Mouse (Mus musculus): Measurements from ENCODE around the gene Mdm2. TPM values are rescaled to one million over a fixed set of nuclear protein-coding genes. Genes with fewer than 3 reads are reported as not detected.

Mdm2 gene
- total and polyA plus RNA-seq, 3 experiments: 79.8 to 136 (median 112) TPM

DNA sequence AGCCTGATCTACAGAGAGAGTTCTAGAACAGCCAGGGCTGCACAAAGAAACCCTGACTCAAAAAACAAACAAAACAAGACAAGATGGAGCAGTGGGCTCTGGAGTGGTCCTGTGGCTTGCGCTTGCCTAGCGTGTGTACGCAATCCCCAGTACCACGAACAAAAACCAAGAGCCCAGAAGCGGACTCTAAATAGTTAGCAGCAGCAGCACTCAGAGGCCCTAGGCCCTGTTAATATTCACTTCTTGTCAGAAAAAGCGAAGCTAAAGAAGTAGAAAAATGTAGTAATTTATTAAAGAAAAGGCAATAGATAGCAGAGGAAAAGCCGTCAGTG is 44.0 kb upstream of the Mdm2 start:
- H3K27me3 ChIP-seq (replicated peaks): no peaks in the 10 kb centered on the region
- no peak overlapping the region for H3K27ac ChIP-seq (ENCODE audit: insufficient read depth, low read depth)
- dilution Hi-C loops (cut with MboI; ENCODE audit: extremely low pct_ligation_motif_present, extremely low pct_unique_long_range_greater_than_20kb, low sequenced_read_pairs): no loop called here
- H3K4me2 ChIP-seq (ENCODE audit: insufficient read depth, low read depth, poor library complexity, severe bottlenecking): no peak overlapping the region
- in situ Hi-C loops (cut with MboI; ENCODE audit: low pct_ligation_motif_present, low pct_unique_long_range_greater_than_20kb, low sequenced_read_pairs): no loop called here
- H3K9me3 ChIP-seq (replicated peaks; ENCODE audit: low read length): peaks cover 22% of the 10 kb centered on the region
- H3K4me1 ChIP-seq (ENCODE audit: control insufficient read depth in 1 of 2, insufficient read depth in 2 of 2): no peaks in the 10 kb centered on the region
- no peak overlapping the region for H3K9ac ChIP-seq (ENCODE audit: insufficient read depth, low read depth)
- H3K36me3 ChIP-seq (replicated peaks in 1 of 2; ENCODE audit: control insufficient read depth in 1 of 2, insufficient read depth in 1 of 2, low read length in 1 of 2): peaks cover 62 to 87% of the 10 kb centered on the region in 2 experiments
- TF ChIP-seq KAT2A (IDR thresholded peaks at IDR 0.05; ENCODE audit: insufficient replicate concordance, low read length) (no peak), ETS1 (conservative IDR thresholded peaks at IDR 0.05; ENCODE audit: low read depth, low read length) (no peak), ZKSCAN1 (IDR thresholded peaks at IDR 0.05; ENCODE audit: borderline replicate concordance, low read depth, low read length) (no peak), NELFE (IDR thresholded peaks at IDR 0.05; ENCODE audit: low read depth, low read length) (no peak), RCOR1 (conservative IDR thresholded peaks at IDR 0.05; ENCODE audit: low read depth, low read length) (no peak), HCFC1 (IDR thresholded peaks at IDR 0.05; ENCODE audit: low read depth, low read length) (no peak), IRF4 (IDR thresholded peaks at IDR 0.05; ENCODE audit: low read depth, low read length) (no peak), USF1 (IDR thresholded peaks at IDR 0.05; ENCODE audit: low read depth, low read length) (no peak), JUND (conservative IDR thresholded peaks at IDR 0.05; ENCODE audit: low read depth, low read length) (no peak), ZC3H11A (IDR thresholded peaks at IDR 0.05; ENCODE audit: low read depth, low read length) (no peak), CHD1 (IDR thresholded peaks at IDR 0.05; ENCODE audit: low read depth, low read length) (no peak), SIN3A (IDR thresholded peaks at IDR 0.05; ENCODE audit: low read length) (no peak), RAD21 (IDR thresholded peaks at IDR 0.05; ENCODE audit: low read depth, low read length) (no peak), MAFK (IDR thresholded peaks at IDR 0.05; ENCODE audit: insufficient replicate concordance, low read length) (no peak)
- no peaks in the 10 kb centered on the region for H3K79me2 ChIP-seq (replicated peaks; ENCODE audit: control insufficient read depth, extremely low read depth, insufficient read depth, poor library complexity, severe bottlenecking)
- DNase-seq (ENCODE audit: extremely low read depth): no peak
- no peak overlapping the region for H3K4me3 ChIP-seq (replicated peaks in 1 of 3; ENCODE audit: low read depth in 2 of 3, low read length in 2 of 3, poor library complexity in 1 of 3)

DNA sequence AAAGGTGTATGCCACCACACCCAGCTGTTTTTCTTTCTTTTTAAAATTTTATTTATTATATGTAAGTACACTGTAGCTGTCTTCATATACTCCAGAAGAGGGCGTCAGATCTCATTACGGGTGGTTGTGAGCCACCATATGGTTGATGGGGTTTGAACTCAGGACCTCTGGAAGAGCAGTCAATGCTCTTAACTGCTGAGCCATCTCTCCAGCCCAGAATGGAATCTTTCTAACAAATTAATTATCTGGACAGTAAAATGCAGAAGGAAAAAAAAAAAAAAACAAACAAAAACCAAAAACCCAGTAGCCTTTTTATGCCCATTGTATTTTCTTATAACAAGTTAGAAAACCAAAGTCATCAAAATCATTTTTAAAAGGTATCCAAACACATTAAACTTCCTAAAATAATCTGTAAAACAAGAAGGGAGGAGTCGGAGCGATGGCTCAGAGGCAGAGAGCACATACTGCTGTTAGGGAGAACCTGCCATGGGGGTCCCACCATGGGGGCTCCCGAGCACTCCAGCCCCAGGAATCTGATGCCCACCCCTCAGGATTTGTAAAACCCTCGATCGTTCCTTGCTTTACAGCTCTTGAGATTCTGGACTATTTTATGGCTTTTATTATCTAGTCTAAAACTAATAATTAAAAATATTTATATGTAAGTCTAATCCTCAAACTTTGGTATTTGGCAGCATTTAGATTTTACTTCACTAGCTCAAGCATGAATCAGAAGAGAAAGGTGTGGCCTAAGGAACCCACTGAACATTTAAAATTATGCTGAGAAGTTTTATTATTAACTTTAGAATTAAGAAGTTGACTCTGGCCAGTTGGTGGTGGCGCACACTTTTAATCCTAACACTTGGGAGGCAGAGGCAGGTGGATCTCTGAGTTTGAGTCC is 43.4 kb upstream of the Mdm2 start:
- no peak overlapping the region for H3K9ac ChIP-seq (ENCODE audit: insufficient read depth, low read depth)
- H3K79me2 ChIP-seq (replicated peaks; ENCODE audit: control insufficient read depth, extremely low read depth, insufficient read depth, poor library complexity, severe bottlenecking): no peaks in the 10 kb centered on the region
- peaks cover 64 to 86% of the 10 kb centered on the region in 2 experiments for H3K36me3 ChIP-seq (replicated peaks in 1 of 2; ENCODE audit: control insufficient read depth in 1 of 2, insufficient read depth in 1 of 2, low read length in 1 of 2)
- no peak for DNase-seq (ENCODE audit: extremely low read depth)
- H3K9me3 ChIP-seq (replicated peaks; ENCODE audit: low read length): peaks cover 28% of the 10 kb centered on the region
- H3K27ac ChIP-seq (ENCODE audit: insufficient read depth, low read depth): no peak overlapping the region
- no peak for TF ChIP-seq CHD2 (IDR thresholded peaks at IDR 0.05; ENCODE audit: low read length)
- no peak for TF ChIP-seq NELFE (IDR thresholded peaks at IDR 0.05; ENCODE audit: low read depth, low read length)
- TF ChIP-seq RCOR1 (conservative IDR thresholded peaks at IDR 0.05; ENCODE audit: low read depth, low read length): no peak
- no peak for TF ChIP-seq ZKSCAN1 (IDR thresholded peaks at IDR 0.05; ENCODE audit: borderline replicate concordance, low read depth, low read length)
- TF ChIP-seq MXI1 (IDR thresholded peaks at IDR 0.05; ENCODE audit: low read depth, low read length): no peak
- no peaks in the 10 kb centered on the region for H3K4me1 ChIP-seq (ENCODE audit: control insufficient read depth in 1 of 2, insufficient read depth in 2 of 2)
- H3K4me3 ChIP-seq (replicated peaks in 1 of 3; ENCODE audit: low read depth in 2 of 3, low read length in 2 of 3, poor library complexity in 1 of 3): no peak overlapping the region
- in situ Hi-C loops (cut with MboI; ENCODE audit: low pct_ligation_motif_present, low pct_unique_long_range_greater_than_20kb, low sequenced_read_pairs) (no loop called here), dilution Hi-C loops (cut with MboI; ENCODE audit: extremely low pct_ligation_motif_present, extremely low pct_unique_long_range_greater_than_20kb, low sequenced_read_pairs) (no loop called here)
- no peaks in the 10 kb centered on the region for H3K27me3 ChIP-seq (replicated peaks)
- no peak overlapping the region for H3K4me2 ChIP-seq (ENCODE audit: insufficient read depth, low read depth, poor library complexity, severe bottlenecking)
